Mouse (Mus musculus) skeletal muscle tissue, adult 2 months (tissue): ENCODE measurements around the gene Rfx1.

Experiments
- DNase-seq: peaks from one replicate; pipeline ENCODE4 v3.0.0-alpha.2; 2012; ENCODE audit warnings: low read depth, low spot score

Gene Rfx1

DNA sequence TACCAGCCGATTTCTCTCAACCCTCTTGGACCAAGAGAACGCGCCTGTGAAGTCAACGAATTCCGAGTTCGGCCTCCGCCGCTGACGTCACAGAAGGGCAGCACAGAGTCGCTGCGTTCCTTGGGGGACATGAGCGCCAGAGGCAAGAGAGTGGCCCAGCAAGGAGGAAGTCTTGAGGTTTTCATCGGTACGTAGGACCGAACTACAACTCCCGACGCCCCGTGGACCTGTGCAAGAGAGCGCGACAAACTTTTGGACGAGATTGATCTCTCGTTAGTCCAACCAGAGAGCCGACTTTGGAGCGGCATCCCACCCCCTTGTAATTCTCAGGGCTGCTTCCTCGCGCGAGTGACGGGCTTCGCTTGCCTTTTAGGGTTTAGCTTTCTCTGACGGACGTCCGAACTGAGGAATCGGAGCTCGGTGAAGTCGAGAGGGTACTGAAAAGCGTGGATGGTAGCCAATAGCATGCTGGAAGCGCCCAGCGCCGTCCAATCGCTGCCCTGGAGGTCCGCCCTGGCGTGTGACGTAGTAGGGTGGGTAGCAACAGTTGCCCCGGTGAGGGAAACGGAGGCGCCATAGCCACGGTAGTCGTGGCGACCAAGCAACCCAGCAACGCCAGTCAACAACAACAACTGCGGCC is at the start of gene Rfx1:
Gene Rfx1, plus strand, starts transcription at position 544 of the 640 bp plus-strand sequence.
- peak; percentile 100 for DNase-seq

DNA sequence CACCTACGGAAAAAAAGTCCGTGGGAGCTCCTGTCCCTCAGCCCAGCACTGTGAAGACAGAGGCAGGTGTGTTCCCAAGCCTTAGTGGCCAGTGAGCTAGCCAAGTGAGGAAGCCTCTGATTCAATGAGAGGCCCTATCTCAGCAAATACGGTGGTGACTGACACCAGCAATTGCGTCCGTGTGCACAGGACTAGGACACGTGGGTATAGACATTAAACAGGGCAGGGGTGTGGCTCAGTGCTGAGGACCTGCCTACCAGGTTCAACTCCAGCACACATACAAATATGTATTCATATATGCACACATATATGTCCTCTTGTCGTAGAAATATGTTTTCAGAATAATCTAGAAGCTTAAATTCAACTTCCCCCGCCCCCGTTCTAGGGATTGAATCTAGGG is 46.9 kb upstream of the Rfx1 start:
- no peak for DNase-seq

DNA sequence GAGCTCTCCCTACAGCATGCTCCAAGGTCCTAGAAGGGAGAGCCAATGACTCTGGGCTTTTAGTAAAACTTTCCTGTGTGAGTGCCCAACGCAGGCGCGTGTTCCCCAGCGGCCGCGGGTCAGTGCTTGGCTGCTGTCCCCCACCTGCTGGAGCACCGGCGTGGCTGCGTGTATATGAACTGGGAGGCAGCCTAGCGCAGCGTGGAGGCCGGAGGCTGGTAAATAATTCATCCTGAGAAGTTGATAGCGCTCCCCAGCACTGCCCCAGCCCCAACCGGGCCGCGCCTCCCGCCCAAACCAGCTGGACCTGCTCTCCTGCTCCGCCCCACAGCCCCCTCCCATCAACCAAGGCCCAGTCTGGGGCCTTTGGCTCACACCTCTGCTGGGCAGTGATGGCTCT is 45.5 kb upstream of the Rfx1 start, which contains the start of gene Palm3:
Gene Palm3, plus strand, starts transcription at position 376 of the 400 bp plus-strand sequence.
- no peak for DNase-seq

DNA sequence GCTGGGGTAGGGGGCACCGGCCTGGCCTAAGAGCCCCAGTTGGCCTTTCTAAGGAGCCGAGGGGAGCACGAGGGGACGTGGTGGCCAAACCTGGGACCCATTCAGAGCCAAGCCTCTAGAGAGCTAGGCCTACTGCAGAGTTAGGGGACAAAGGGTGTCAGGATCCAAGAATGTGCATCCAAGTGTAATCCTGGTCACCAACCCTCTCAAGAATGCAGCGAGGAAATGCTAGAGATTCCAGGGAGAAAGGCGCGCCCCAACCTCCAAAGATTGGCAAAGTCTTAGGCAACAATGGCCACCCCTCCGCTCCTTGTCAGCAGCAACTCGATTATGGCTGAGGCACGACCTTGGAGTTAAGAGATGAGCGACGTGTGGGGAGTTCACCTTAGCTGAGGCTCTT is 45.1 kb upstream of the Rfx1 start:
- no peak for DNase-seq

DNA sequence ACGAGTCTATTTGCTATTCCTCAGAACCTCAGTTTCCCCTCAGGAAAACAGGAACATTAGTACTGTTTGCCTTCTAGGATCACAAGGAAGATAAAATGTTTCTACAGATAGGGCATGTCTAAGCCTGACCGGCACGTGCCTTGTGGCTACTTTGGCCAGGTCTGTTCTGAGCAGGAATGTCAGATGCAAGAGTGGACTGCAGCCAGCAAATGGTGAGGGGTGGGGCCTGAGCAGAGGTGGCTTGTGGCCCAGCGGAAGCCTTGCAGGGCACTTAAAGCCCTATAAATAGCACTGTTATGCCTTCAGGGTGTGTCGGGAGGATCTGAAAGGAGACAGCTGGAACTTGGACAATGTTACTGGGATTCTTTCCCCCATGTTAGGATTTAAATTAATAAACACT is 43.5 kb upstream of the Rfx1 start:
- DNase-seq, result peak; percentile 71

DNA sequence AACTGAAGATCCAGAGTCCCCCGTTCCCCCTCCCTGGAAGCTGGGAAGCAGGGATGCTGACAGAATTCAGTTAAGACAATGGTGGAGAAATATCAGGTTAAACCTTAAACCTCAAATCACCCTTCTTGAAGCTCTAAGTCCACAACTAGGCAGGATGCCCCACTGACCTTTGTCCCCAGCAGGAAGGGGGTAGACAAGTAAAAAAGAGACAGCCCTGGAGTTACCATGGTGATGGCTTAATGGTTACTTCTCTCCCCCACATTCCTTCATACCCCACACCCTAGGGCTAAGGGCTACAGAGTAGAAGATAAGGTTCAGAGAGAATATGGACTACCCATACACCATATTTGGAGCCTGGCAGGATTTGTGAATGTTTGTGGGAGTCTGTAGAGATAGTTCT is 43.0 kb upstream of the Rfx1 start:
- DNase-seq, result no peak

DNA sequence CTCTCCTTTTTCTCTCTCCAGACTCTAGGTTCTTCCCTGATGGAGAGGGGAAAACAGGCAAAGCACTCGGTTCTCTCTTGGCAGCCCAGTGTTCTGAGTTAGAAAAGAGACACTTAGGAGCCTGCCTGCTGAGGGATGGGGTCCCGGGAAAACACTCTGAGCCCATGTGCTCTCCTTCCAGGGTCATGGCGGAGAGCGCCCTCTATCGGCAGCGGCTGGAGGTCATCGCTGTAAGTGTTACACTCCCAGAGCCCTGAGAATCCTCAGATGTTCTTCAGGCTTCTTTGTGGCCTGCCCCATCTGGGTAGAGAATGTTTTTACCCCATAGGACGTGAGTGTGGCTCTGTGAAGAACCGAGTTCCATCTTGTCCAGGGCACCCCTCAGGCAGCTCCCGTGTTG is 42.5 kb upstream of the Rfx1 start:
- no peak for DNase-seq

DNA sequence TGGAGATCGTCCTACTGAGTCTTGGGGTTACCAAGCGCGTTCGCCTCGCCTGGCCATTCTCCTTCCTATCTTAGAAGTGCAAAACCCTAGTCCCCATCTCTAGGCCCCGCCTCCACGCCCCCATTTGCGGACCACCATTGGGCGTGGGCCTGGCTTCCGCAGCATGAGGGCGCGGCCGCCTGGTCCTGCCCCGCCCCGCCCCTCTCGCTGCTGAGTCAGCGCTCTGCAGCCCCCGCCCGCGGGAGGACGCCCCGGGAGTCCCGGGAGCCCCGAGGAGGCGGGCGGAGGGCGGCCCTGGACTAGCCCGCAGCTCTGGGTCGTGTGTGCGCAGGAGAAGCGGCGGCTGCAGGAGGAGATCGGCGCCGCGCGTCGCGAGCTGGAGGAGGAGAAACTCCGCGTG is 40.8 kb upstream of the Rfx1 start:
- no peak for DNase-seq

DNA sequence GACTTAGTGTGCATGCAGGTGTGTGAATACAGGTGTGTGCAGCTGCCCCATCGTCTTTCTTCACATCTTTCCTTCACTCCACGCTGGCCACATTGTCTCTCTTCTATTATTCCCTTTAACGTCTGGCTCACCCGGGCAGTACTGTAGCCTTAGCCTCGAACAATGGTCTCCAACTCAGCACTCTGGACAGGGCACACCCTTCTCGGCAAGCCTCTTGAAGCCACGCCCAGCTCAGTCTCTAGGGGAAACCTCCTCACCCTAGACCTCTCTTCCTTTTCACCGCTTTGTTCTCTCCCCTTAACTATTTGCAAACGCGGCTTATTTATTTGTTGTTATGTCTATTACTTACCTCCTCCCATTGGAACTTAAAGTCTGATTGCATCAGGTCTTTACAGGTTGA is 39.2 kb upstream of the Rfx1 start:
- DNase-seq, result no peak

DNA sequence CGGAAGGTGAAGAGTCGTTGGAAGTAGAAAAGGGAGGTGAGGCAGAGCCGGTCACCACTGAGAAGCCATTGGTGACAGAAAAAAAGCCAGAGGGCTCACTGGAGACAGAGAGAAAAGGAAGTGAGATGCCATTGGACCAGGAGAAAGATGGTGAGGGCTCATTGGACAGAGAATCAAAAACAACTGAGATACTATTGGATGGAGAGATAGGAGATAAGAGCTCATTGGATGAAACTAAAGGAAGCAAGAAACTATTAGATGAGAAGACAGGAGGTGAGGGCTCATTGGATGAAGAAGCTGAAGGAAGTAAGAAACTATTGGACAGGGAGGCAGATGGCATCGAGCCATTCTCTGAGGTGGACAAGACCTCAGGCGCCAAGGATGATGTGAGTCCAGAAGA is 37.4 kb upstream of the Rfx1 start:
- DNase-seq, result no peak

DNA sequence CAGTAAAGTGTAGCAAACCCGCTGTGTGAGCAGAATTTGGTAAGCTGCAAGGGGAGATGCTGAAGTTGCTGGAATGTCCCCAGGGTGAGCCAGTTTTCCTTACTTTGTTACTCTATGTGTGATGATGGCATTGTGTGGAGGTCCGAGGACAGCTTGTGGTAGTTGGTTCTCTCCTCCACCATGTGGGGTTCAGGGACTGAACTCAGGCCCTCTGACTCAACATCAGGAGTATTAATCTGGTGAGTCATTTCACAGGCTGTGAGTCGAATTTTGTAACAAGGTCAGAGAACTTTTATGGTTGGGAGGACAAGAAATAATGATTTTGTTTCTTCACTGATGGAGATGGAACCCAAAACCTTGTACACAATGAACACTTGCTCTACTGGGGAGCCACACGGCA is 33.9 kb upstream of the Rfx1 start:
- no peak for DNase-seq

DNA sequence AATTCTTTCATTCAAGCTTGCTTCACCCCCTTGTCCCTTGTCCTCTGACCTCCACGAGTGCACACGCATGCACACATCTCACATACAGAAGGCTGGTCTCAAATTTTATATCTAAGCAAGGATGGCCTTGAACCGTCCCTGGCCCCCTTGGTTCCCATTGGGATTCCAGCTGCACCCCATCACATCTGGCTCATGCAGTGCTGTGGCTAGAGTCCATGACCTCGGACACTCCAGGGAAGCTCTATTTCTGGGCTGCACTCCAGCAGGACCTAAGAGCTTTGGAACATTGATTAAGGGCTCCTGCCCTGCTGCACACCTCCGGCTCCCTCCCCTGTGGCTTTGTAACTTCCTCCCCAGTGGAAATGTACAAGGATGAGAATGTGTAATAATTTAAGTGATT is 28.6 kb upstream of the Rfx1 start:
- DNase-seq, result no peak

DNA sequence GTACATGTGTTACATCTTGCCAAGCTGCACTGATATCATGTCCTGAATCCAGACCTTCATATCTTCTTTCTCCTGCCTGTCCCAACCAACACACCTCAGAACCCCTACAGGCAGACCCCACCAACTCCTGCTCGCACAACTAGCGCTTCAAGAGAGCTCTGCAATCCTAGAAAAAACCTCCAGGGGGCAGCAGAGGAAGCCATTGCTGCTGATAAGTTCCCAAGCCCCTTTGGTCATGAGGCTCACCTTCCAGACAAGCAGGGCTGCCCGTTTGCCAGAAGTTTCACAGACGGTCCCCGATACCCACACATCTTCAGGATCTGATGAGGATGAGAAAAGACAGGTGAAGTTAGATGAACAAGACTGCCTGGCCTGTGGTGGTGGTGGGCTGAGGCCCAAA is 27.6 kb upstream of the Rfx1 start:
- DNase-seq, result peak; percentile 65

DNA sequence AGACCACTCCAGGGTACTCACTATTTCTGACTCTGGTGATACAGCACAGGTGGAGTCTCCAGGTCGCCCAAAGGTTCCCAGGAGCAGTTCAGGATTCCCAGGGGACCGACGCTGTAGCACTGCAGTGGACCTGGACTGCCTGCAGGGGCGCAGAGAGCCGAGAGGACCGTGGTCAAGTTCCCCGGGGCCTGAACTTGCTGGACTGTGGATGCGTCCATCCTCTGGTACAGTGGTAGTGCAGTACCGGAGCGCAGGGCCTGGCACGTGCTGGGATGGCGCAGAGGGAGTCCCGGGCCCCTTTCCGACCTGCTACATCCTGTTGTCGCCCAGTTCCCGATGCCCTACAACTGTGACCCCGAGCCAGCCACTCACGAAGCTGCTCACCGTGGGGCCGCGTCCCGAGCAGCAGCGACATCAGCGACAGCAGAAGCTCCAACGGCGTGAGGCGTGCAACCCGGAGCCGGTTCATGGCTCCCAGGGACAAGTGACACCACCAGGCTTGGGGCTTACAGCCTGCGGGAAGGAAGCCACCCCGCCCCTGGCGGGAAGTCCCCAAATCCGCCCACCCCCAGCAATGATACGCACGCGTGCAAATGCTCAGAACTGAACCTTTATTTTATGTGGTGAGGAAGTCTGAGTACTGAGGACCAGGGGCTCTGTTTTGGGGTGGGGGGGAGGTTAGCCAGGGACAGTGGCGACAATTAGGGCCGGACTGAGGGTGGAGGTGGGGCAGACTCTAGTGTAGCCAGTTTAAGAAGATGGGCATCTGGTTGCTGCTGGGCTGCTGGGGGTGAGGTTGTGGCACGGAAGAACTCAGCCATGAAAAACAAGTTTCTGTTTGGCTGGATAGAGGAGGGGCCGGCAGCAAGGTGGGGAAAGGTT is 24.3 kb upstream of the Rfx1 start, which contains the start of gene Il27ra:
Gene Il27ra, minus strand, starts transcription at position 524 of the 882 bp plus-strand sequence.
- DNase-seq, result peak; percentile 57

DNA sequence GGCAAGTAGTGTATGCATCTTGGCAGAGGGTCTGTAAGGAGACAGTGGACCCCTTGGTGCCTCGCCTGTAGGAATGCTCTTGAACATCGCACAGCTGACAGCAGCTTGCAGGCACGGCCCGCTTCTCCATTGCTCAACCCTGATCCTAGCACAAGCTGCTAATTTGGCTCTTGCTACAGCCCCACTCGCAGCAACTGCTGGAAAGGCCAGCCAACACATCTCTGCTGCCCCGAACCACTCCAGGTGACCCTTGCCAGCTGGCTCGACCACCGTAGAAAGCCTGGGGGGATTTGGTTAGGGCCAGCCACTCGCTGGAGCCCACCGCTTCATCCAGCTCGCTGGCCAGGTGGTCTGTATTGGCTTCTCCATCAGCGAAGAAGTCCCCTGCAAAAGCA is 23.7 kb upstream of the Rfx1 start:
- no peak for DNase-seq

DNA sequence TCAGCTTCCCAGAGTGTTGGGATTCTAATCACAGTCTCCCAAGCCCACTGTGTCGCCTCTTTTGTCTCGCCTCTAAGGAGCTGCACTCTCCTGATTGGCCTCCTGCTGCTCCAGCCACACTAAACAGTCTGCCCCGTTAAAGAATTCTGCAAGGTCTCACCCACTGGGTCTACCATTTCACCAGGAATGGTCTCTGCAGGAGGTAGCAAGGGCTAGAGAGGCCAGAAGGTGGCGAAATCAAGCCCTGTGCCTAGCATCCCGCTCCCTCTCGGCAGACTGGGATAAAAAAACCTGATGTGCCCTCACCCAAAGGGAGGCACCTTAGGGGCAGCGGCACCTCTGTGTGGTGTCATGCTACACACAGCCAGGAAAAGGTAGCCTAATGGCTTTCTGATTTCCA is 22.5 kb upstream of the Rfx1 start:
- DNase-seq, result no peak

DNA sequence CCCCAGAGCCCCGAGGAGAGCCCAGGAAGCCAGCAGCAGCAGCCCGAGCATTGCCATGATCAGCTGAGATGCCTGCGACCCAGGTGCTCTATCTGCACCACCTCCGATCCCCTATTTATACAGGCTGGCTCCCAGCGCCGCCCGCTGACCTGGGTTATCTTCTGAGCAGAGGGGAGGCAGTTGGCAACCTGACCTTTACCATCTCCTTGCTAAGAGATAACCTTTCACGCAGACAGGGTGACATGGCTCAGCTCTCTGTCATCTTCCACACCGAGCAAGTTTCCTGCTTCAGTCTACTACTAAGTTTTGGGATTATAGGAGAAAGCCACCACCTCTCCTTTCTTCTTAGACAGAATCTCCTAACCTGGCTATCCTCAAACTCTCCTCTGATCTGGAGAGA is 21.7 kb upstream of the Rfx1 start, which contains the start of gene Rln3:
Gene Rln3, minus strand, starts transcription at position 101 of the 400 bp plus-strand sequence.
- no peak for DNase-seq

DNA sequence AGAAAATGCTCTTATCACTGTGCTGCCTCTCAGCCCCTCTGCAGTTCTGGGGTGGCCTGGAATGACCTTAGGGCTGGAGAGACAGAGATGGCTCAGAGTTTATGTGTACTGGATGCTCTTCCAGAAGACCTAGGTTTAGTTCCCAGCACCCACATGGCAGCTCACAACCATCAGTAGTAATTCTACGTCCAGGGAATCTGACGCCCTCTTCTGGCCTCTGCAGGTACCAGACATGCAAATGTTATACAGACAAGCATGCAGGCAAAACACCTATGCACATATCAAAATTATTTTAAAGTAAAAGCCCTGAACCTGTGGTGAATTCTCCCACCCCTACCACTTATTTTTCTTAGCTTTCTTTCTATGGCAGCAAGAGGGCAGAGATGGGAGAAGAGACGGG is 20.1 kb upstream of the Rfx1 start:
- no peak for DNase-seq

DNA sequence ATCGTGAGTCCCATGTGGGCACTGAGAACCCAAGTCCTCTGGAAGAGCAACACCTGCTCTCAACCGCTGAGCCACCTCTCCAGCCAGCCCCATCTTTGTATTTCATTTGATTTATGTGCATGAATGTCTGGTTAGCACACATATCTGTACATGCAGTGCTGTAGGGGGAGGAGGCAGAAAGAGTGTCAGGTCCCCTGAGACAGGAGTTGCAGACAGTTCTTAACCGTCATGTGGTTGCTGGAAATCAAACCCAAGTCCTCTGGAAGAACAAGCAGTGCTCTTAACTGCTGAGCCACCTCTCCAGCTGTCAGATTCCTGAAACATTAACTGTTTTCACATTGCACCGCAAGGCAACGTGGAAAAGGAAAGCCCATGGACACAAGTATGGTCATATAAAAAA is 18.5 kb upstream of the Rfx1 start:
- no peak for DNase-seq

DNA sequence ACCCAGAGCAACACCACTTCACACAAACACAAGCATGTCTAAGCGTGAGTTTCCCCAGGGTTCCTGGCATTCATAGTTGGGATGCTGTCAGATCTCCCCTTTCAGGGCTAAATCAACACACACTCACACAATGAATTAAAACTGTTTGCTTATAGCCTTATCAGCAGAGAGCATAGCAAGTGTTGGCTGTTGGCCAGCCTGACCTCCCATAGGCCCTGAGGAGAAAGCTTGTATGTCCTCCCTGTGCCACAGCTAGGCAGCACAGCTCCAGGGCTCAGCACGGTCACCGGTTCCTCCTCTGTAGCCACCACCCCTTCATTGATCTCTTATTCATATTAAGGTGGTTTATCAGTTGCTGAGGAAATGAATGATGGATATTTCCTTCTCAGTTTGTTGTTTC is 13.9 kb upstream of the Rfx1 start:
- DNase-seq, result no peak

DNA sequence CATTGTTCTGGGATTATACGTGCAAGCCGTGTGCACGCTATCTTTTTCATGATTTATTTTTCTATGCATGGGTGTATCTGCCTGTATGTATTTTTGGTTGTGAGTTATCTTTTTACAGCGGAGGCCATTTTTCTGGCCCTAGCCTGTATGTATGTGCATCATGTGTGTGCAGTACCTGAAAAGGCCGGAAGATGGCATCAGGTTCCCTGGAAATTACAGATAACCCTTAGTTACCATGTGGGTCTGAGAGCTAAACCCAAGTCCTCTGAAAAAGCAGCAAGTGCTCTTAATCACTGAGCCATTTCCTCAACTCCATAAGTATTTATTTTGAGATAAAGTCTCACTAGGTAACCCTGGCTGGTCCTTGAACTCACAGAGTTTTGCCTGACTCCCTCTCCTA is 13.4 kb upstream of the Rfx1 start:
- DNase-seq, result no peak

DNA sequence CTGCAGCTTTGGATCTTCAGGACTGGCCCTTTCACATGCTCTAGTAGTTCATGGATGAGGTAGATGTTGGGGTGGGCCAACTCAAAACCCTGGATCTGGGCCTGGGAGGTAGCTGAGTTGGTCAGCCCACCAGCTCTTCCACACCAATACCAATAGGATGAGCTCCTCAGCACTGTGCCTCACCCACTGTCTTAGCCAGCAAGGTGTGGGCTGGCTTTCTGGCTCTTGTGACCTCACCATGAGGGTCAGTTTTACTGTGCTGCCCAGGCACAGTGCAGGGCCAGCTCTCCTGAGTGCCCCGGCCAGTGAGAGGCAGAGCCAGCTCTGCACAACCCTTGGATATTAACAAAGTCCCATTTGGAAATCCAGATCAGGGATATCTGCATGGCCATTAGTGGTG is 8.8 kb upstream of the Rfx1 start:
- no peak for DNase-seq

DNA sequence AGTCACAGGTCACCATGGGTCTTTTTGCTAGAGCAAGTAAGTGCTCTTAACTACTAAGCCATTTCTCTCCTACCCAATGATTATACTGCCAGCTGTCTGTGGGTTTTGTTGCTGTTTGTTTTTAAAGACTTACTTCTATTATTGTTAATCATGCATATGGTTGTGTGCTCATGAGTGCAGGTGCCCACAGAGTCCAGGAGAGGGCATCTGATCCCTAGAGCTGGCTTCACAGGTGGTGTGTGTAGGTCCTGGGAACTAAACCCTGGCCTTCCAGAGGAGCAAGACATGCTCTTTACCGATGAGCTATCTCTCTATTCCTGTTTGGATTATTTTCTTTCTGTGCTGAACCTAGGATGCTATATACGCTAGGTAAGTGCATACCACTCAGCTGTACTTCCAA is 7.4 kb upstream of the Rfx1 start:
- no peak for DNase-seq
